Mouse (Mus musculus) intestine, embryonic 15.5 days (tissue): ENCODE measurements at regions not wholly inside any gene's neighbourhood (a gene's known extent, or its start where the extent isn't known, plus 50 kb on each side); places are given as distances from the start of the nearest gene placed in this dataset.

Experiments
- ATAC-seq: fragments of 200-750 bp; cut with Nextera tagmentation; 2 replicates; pipeline ENCODE4 v1.8.0; 2017; ENCODE audit warnings: moderate TSS enrichment, moderate library complexity
- H3K27ac ChIP-seq: fragments of 300-500 bp; sonication (generic); 2 replicates; pipeline ENCODE4 v1.5.1; 2015; ENCODE audit warnings: mild to moderate bottlenecking, inconsistent platforms
- H3K27me3 ChIP-seq: fragments of 300-500 bp; sonication (generic); replicated peaks from 2 replicates; pipeline ENCODE4 v1.6.1; 2015; ENCODE audit warnings: inconsistent platforms
- H3K36me3 ChIP-seq: fragments of 300-500 bp; sonication (generic); 2 replicates; pipeline ENCODE4 v1.6.1; 2015; ENCODE audit warnings: inconsistent platforms
- H3K4me1 ChIP-seq: fragments of 300-500 bp; sonication (generic); replicated peaks from 2 replicates; pipeline ENCODE4 v1.6.1; 2015; ENCODE audit warnings: inconsistent platforms
- H3K4me2 ChIP-seq: fragments of 300-500 bp; sonication (generic); replicated peaks from 2 replicates; pipeline ENCODE4 v1.6.1; 2015; ENCODE audit warnings: mild to moderate bottlenecking, inconsistent platforms
- H3K4me3 ChIP-seq: fragments of 300-500 bp; sonication (generic); replicated peaks from 2 replicates; pipeline ENCODE4 v1.5.1; 2015; ENCODE audit warnings: inconsistent platforms
- H3K9ac ChIP-seq: fragments of 300-500 bp; sonication (generic); 2 replicates; pipeline ENCODE4 v1.6.1; 2015; ENCODE audit warnings: inconsistent platforms
- H3K9me3 ChIP-seq: fragments of 300-500 bp; sonication (generic); 2 replicates; pipeline ENCODE4 v1.6.1; 2016; ENCODE audit warnings: inconsistent platforms
- WGBS: fragments of 180-500 bp; shearing (Covaris S2); methylation state at CpG from one replicate; pipeline ENCODE4 v1.1.7; 2015; 5-methylcytosine and 5-hydroxymethylcytosine counted together

DNA sequence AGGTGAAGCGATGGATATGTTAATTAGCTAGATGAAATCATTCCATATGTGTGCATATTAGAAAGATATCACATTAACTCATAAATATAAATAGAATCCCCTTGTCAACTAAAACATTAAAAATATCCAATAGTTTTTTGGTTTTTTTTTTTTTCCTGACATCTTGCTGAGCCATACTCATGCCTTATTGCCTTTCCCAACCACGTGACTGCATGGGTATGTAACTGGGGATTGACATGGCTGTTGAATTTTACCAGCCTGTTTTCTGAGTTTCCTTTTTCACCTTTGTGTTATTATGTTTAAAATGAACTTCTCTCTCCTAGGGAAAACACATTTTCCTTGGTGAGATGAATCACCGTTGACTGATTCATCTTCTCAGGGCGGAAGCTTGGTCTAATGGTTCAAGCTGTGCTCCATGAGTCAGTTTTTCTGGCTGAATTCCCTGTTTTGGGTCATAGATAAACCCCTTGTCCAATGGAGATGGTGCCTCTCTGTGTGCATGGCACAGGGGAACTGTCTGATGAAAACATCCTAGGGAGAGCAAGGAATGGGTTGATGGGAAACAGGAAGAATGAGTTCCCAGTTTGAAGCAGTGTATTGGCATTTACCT, 181.1 kb downstream of the Adcyap1 start:
- 92% methylated on average over 4 of the region's 4 CpGs for WGBS
- no peaks in the 10 kb centered on the region for H3K36me3 ChIP-seq
- no peak overlapping the region for H3K4me3 ChIP-seq
- H3K4me1 ChIP-seq = no peaks in the 10 kb centered on the region
- H3K27ac ChIP-seq = no peak overlapping the region
- no peaks in the 10 kb centered on the region for H3K9me3 ChIP-seq
- H3K4me2 ChIP-seq = no peak overlapping the region
- H3K27me3 ChIP-seq = no peaks in the 10 kb centered on the region
- no peak for ATAC-seq
- no peak overlapping the region for H3K9ac ChIP-seq

DNA sequence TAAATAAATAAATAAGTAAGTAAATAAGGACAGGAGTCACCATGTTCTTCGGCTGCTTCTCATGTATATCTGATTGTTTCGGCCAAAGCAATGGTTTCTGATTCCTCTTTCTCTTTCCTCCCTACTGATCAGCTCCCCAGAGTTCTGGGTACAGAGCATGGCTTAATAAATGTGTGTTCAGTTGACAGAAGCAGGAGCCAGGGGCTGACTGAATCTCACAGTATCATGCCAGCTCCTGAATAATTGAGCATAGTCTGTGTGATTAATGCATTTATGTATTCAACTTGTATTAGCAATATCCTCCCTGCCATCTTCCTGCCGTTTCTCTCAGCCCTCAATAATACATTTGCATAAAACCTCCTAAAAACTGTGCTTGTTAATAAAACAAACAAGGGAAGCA, 191.4 kb downstream of the Adcyap1 start:
- Histone ChIP-seq H3K27ac (no peak overlapping the region), H3K9me3 (no peaks in the 10 kb centered on the region), H3K4me3 (no peak overlapping the region), H3K9ac (no peak overlapping the region), H3K4me1 (no peaks in the 10 kb centered on the region), H3K27me3 (no peaks in the 10 kb centered on the region), H3K4me2 (no peak overlapping the region), H3K36me3 (no peaks in the 10 kb centered on the region)
- 87% methylated on average over 3 of the region's 3 CpGs for WGBS
- no peak for ATAC-seq

DNA sequence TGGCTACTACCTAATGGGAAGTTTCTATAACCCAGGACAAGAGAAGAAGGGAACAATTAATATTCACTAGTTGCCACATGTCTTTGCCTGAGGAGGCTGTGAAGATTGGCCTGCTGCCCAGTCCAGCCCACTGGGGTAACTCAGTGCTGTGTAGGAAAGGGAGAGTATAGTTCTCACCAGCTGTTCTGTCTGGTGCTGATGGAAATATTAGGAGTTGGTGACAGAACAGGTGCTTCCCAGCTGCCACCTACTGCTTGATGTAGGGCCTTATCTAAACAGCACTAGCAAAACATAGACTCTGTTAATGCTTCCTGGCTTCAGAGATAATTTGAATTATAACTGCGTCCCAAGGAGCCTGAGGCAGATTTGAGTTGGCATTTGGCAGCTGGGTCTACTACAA, 210.5 kb downstream of the Adcyap1 start:
- 64% methylated on average over 1 of the region's 1 CpGs for WGBS
- no peaks in the 10 kb centered on the region for H3K36me3 ChIP-seq
- H3K4me3 ChIP-seq = no peak overlapping the region
- H3K9me3 ChIP-seq = no peaks in the 10 kb centered on the region
- H3K27ac ChIP-seq = no peak overlapping the region
- H3K9ac ChIP-seq = no peak overlapping the region
- ATAC-seq = 0 out of 2 replicates have a peak, but pooled peaks have one; percentile 15
- no peaks in the 10 kb centered on the region for H3K4me1 ChIP-seq
- H3K4me2 ChIP-seq = no peak overlapping the region
- no peaks in the 10 kb centered on the region for H3K27me3 ChIP-seq
